Mouse (Mus musculus): ENCODE data around the gene Has1.

- TF ChIP-seq POLR2A (IDR thresholded peaks at IDR 0.05; ENCODE audit: low read depth, low read length) (no peak), CTCF (IDR thresholded peaks at IDR 0.05; ENCODE audit: extremely low read depth, insufficient read length, insufficient replicate concordance, low read depth, low read length) (no peak)
Measured at GRCm38 (mm10) chr17:17865168-17865567, 10.2 kb upstream of the Has1 start.

All from small intestine, adult 2 months (tissue).